Mouse (Mus musculus): ENCODE measurements around the gene Avl9. TPM values are rescaled to one million over a fixed set of nuclear protein-coding genes. Genes with fewer than 3 reads are reported as not detected.

Avl9 gene
- polyA plus RNA-seq, 1 experiment from 2014 or later = 16.5 TPM

GRCm38 (mm10) chr6:56797311-56798151, 82.8 kb downstream of the Avl9 start, which contains the start of gene Kbtbd2:
Gene Kbtbd2 (minus strand): TSS chr6:56797813.
- peak; percentile 93 for ATAC-seq (ENCODE audit: insufficient number of reproducible peaks, low FRiP score, low TSS enrichment, low read depth)
- H3K4me1 ChIP-seq (ENCODE audit: control insufficient read depth, insufficient read depth, low read length) = no peaks in the 10 kb centered on the region
- H3K4me2 ChIP-seq (ENCODE audit: low read depth, severe bottlenecking) = peak within 1 kb of the TSS; percentile 65
- H3K27ac ChIP-seq (replicated peaks; ENCODE audit: low read depth, low read length) = peak within 1 kb of the TSS; percentile 100
- no peaks in the 10 kb centered on the region for H3K27me3 ChIP-seq (ENCODE audit: control insufficient read depth, insufficient read depth, low read length)
- DNase-seq (ENCODE audit: low spot score) = peak; percentile 94
- no peaks in the 10 kb centered on the region for H3K9me3 ChIP-seq (ENCODE audit: control insufficient read depth, low read length)
- WGBS = under 1% methylated on average over 76 of the region's 98 CpGs
- no peaks in the 10 kb centered on the region for H3K36me3 ChIP-seq (ENCODE audit: control insufficient read depth, insufficient read depth, low read length)
- H3K4me3 ChIP-seq (ENCODE audit: low read depth, low read length) = peak within 1 kb of the TSS; percentile 58
- peak within 1 kb of the TSS; percentile 97 for H3K9ac ChIP-seq (ENCODE audit: low read length)

- H3K27me3 ChIP-seq (ENCODE audit: control insufficient read depth, insufficient read depth, low read length) = no peaks in the 10 kb centered on the region
- no peaks in the 10 kb centered on the region for H3K4me1 ChIP-seq (ENCODE audit: control insufficient read depth, insufficient read depth, low read length)
- peak overlapping the region; percentile 100 for H3K27ac ChIP-seq (replicated peaks; ENCODE audit: low read depth, low read length)
- H3K4me3 ChIP-seq (ENCODE audit: low read depth, low read length) = peak overlapping the region; percentile 58
- 19% methylated on average over 8 of the region's 8 CpGs for WGBS
- H3K9ac ChIP-seq (ENCODE audit: low read length) = peak overlapping the region; percentile 97
- DNase-seq (ENCODE audit: low spot score) (no peak), ATAC-seq (ENCODE audit: insufficient number of reproducible peaks, low FRiP score, low TSS enrichment, low read depth) (no peak)
- peak overlapping the region; percentile 65 for H3K4me2 ChIP-seq (ENCODE audit: low read depth, severe bottlenecking)
- H3K9me3 ChIP-seq (ENCODE audit: control insufficient read depth, low read length) = no peaks in the 10 kb centered on the region
- no peaks in the 10 kb centered on the region for H3K36me3 ChIP-seq (ENCODE audit: control insufficient read depth, insufficient read depth, low read length)
Measured at GRCm38 (mm10) chr6:56798152-56798465, 83.4 kb downstream of the Avl9 start.

- no peak overlapping the region for H3K4me3 ChIP-seq (ENCODE audit: low read depth, low read length)
- no peaks in the 10 kb centered on the region for H3K9me3 ChIP-seq (ENCODE audit: control insufficient read depth, low read length)
- no peak for ATAC-seq (ENCODE audit: insufficient number of reproducible peaks, low FRiP score, low TSS enrichment, low read depth)
- no peak for DNase-seq (ENCODE audit: low spot score)
- no peak overlapping the region for H3K27ac ChIP-seq (replicated peaks; ENCODE audit: low read depth, low read length)
- H3K27me3 ChIP-seq (ENCODE audit: control insufficient read depth, insufficient read depth, low read length) = no peaks in the 10 kb centered on the region
- H3K9ac ChIP-seq (ENCODE audit: low read length) = no peak overlapping the region
- H3K4me1 ChIP-seq (ENCODE audit: control insufficient read depth, insufficient read depth, low read length) = no peaks in the 10 kb centered on the region
- H3K4me2 ChIP-seq (ENCODE audit: low read depth, severe bottlenecking) = no peak overlapping the region
- H3K36me3 ChIP-seq (ENCODE audit: control insufficient read depth, insufficient read depth, low read length) = no peaks in the 10 kb centered on the region
- 94% methylated on average over 4 of the region's 4 CpGs for WGBS
Measured at GRCm38 (mm10) chr6:56805026-56805425, 90.3 kb downstream of the Avl9 start.

GRCm38 (mm10) chr6:56806195-56806594, 91.5 kb downstream of the Avl9 start:
- H3K4me2 ChIP-seq (ENCODE audit: low read depth, severe bottlenecking) = no peak overlapping the region
- H3K27me3 ChIP-seq (ENCODE audit: control insufficient read depth, insufficient read depth, low read length) = no peaks in the 10 kb centered on the region
- no peaks in the 10 kb centered on the region for H3K36me3 ChIP-seq (ENCODE audit: control insufficient read depth, insufficient read depth, low read length)
- H3K27ac ChIP-seq (replicated peaks; ENCODE audit: low read depth, low read length) = no peak overlapping the region
- H3K4me1 ChIP-seq (ENCODE audit: control insufficient read depth, insufficient read depth, low read length) = no peaks in the 10 kb centered on the region
- no peaks in the 10 kb centered on the region for H3K9me3 ChIP-seq (ENCODE audit: control insufficient read depth, low read length)
- DNase-seq (ENCODE audit: low spot score) (no peak), ATAC-seq (ENCODE audit: insufficient number of reproducible peaks, low FRiP score, low TSS enrichment, low read depth) (no peak)
- H3K9ac ChIP-seq (ENCODE audit: low read length) = no peak overlapping the region
- H3K4me3 ChIP-seq (ENCODE audit: low read depth, low read length) = no peak overlapping the region
- 76% methylated on average over 2 of the region's 2 CpGs for WGBS

GRCm38 (mm10) chr6:56808656-56809055, 94.0 kb downstream of the Avl9 start:
- Histone ChIP-seq H3K9me3 (ENCODE audit: control insufficient read depth, low read length) (no peaks in the 10 kb centered on the region), H3K36me3 (ENCODE audit: control insufficient read depth, insufficient read depth, low read length) (no peaks in the 10 kb centered on the region), H3K4me2 (ENCODE audit: low read depth, severe bottlenecking) (no peak overlapping the region), H3K4me1 (ENCODE audit: control insufficient read depth, insufficient read depth, low read length) (no peaks in the 10 kb centered on the region), H3K27ac (replicated peaks; ENCODE audit: low read depth, low read length) (no peak overlapping the region), H3K9ac (ENCODE audit: low read length) (no peak overlapping the region), H3K27me3 (ENCODE audit: control insufficient read depth, insufficient read depth, low read length) (no peaks in the 10 kb centered on the region), H3K4me3 (ENCODE audit: low read depth, low read length) (no peak overlapping the region)
- peak; percentile 38 for DNase-seq (ENCODE audit: low spot score)
- 0 out of 2 replicates have a peak, but pooled peaks have one; percentile 57 for ATAC-seq (ENCODE audit: insufficient number of reproducible peaks, low FRiP score, low TSS enrichment, low read depth)
- 20% methylated on average over 3 of the region's 3 CpGs for WGBS

Other genes starting within 250 kb of the Avl9 start
- 1.3 and 1.7 TPM in 2 replicates for gene Pde1c, start 145.8 kb upstream of the Avl9 start, polyA plus RNA-seq (2014; fragmentation: Nextera tagmentation; extraction: Ambion mirVana)
- gene Lsm5, start 10.2 kb upstream of the Avl9 start, polyA plus RNA-seq (2014; fragmentation: Nextera tagmentation; extraction: Ambion mirVana) = 234 and 235 TPM in 2 replicates
- gene Kbtbd2, start 82.9 kb downstream of the Avl9 start, polyA plus RNA-seq (2014; fragmentation: Nextera tagmentation; extraction: Ambion mirVana) = 34.6 and 40.3 TPM in 2 replicates
- gene Fkbp9, start 117.2 kb downstream of the Avl9 start, polyA plus RNA-seq (2014; fragmentation: Nextera tagmentation; extraction: Ambion mirVana) = 72.3 and 73.0 TPM in 2 replicates
- gene Nt5c3, start 209.0 kb downstream of the Avl9 start, polyA plus RNA-seq (2014; fragmentation: Nextera tagmentation; extraction: Ambion mirVana) = 61.6 and 64.9 TPM in 2 replicates
- 0.16 and 0.35 TPM in 2 replicates for gene Vmn1r4, start 209.1 kb downstream of the Avl9 start, polyA plus RNA-seq (2014; fragmentation: Nextera tagmentation; extraction: Ambion mirVana)